Mouse (Mus musculus) forelimb bud, embryonic 11.5 days (tissue): ENCODE measurements at regions not wholly inside any gene's neighbourhood (a gene's known extent, or its start where the extent isn't known, plus 50 kb on each side); places are given as distances from the start of the nearest gene placed in this dataset.

Experiments
- DNase-seq: peaks from one replicate; pipeline ENCODE4 v3.0.0-alpha.2; 2012; ENCODE audit warnings: low read depth, low spot score

DNA sequence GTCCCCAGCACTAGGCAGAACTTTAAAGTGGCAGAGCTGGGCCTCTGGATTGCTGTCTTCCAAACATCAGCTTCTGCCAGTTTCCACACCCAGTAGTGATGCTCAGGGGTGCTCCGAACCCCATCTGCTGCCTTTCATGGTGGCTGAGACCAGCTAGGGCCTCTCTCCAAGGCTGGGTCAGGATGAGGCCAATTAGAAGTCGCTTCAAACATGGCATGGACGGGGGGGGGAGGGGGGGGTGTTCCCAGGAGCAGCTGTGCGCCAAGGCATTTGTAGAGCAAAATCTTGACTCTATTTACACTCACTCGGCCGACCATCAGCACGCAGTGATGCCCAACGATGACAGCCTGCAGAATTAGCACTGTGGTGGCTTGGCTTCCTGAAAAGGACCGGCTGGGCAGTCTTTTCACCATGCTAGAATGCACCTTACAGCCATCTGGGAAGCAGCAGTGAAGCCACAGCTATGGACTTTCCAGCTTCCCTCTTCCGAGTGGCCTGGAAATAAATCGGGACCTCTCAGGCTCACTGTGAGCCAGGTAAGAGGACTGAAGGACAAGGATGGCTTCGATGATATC is 73.7 kb upstream of the Msx1 start:
- DNase-seq, result no peak

DNA sequence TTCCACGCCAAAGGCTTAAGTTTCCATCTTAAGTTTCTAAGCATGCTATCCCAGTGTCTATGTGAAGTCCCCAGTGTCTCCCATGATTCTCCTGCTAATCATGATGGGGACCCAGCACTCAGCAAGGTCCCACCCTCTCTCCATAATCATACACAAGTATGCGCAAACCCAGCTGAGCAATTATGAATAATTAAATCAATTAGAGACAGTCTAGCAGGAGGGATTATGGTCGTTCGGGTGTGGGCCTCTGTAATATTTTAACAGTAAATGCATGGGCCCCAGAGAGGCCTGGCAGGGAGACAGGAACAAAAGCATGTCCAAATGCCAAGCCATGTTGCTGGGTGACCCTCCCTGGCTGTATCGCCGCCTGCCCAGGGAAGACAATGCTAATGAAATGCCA is 73.1 kb upstream of the Msx1 start:
- DNase-seq, result no peak

GRCm38 (mm10) chr5:37895441-37896336 is 71.3 kb upstream of the Msx1 start:
- peak; percentile 79 for DNase-seq

DNA sequence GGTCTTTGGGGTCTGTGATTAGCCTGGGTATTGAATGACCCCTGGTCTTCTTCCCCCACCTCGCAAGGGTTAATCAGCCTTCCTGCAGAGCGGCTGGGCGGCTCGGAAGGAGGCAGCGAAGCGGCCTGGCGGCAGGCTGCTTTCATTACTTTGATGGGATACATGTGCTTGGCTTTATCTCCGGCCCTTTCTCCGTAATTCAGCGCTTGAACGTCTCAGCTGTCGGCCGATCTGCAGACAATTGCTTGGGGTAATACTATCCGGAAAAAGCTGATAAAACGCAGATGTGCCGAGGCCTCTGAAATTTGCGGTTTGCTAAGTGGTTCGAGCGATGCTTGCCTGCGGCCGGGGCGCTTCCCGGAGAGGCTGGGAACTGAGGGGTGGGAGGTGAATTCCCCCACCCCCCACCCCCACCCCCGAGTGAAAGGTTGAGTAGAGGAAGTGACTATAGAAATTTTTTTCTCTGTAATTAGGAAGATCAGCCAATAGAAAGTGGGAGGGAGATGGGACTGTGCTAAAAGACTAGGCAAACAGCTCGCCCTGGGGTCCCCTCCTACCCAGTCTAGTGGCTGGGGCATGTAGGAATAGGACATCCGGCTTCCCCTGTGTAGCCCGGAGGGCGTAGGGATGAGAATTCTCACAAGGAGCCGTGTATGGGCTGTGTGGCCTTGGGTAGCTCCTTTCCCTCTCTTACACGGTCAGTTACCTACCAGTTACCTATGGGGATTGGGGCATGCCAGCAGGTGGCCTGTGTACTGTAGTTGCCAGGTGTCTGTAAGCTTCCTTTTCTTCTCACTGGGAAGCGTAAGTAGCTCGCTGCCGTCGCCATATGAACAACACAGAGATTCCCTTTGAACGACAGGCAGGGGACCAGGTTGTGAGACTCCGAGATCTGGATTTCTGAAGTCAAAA is 69.5 kb upstream of the Msx1 start:
- peak; percentile 84 for DNase-seq

- no peak for DNase-seq
Observed at GRCm38 (mm10) chr5:37890641-37891040, 66.3 kb upstream of the Msx1 start.

GRCm38 (mm10) chr5:37879668-37880380 is 55.4 kb upstream of the Msx1 start:
- DNase-seq, result no peak

DNA sequence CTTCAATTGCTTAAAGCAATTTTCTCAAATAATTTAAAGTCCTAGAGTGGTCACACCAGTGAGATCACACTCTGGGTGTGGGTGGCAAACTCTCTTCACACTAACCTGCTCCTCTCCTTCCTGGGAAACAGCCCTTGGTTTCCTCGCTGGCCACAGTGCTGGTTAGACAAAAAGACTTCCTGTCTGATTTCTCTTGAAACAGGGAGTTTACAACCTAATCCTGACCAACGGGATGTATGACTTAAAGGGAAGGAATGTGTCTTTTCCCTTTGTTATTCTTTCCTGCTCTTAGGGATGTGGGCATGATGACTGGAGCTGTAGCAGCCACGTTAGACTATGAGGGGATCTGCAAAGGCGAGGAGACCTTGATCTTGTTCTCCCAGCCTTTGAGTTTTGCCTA is 51.9 kb upstream of the Msx1 start:
- no peak for DNase-seq

GRCm38 (mm10) chr5:37875452-37875851 is 51.1 kb upstream of the Msx1 start:
- no peak for DNase-seq

DNA sequence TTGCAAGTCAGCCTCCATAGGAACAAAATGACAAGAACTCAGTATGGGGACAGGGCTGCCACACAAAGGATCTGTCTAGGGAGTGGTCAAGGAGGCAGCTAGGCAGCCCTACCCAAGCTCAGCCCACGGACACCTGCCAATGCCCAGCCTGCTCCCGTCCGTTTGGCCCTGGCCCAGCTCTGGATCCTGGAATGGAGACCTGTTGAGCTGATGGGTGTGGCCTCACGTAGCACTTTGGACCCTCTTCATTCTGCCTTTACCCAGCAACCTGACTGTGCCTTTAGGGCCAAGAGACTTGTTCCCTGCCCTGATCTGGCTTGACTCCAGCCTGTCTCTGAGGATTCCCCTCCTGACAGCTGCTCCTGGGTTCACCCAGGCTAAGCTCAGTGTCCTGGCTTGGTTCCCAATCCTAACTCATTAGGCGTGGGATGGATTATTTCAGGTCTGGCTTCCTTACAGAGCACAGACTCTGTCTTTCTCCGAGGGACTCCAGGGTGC is 50.5 kb upstream of the Msx1 start:
- no peak for DNase-seq
